Mouse (Mus musculus): ENCODE measurements around the gene Lipe.

GRCm38 (mm10) chr7:25348861-25349260 is 49.6 kb downstream of the Lipe start:
- TF ChIP-seq CTCF (IDR thresholded peaks at IDR 0.05; ENCODE audit: extremely low read depth, insufficient read depth, insufficient read length, insufficient replicate concordance) (no peak), POLR2A (IDR thresholded peaks at IDR 0.05; ENCODE audit: low read depth, low read length) (no peak)
